Mouse (Mus musculus) Patski (cell line): ENCODE measurements at regions not wholly inside any gene's neighbourhood (a gene's known extent, or its start where the extent isn't known, plus 50 kb on each side); places are given as distances from the start of the nearest gene placed in this dataset.

Source experiments
- ATAC-seq: fragments of 100-300 bp; one replicate; pipeline ENCODE4 v1.8.0; 2021
- CTCF ChIA-PET: fragments of 350-600 bp; sonication (Branson Sonifier 250); formaldehyde crosslinking; loops from one replicate; lab custom pipeline; 2022; ENCODE audit warnings: inconsistent platforms; lab: Charles Lee
- POLR2A ChIA-PET: fragments of 350-600 bp; sonication (Branson Sonifier 250); formaldehyde crosslinking; loops from one replicate; lab custom pipeline; 2022; ENCODE audit warnings: antibody characterized with exemption, inconsistent platforms; lab: Charles Lee
- DNase-seq: peaks from one replicate; pipeline ENCODE4 v3.0.0-alpha.2; 2011; ENCODE audit warnings: low read depth, low spot score
- H3K27me3 ChIP-seq: fragments of 371-371 bp; one replicate; pipeline ENCODE4 v1.5.1; 2021
- CTCF ChIP-seq: fragments of 100-300 bp; IDR thresholded peaks from one replicate; pipeline ENCODE4 v1.5.1; 2021
- in situ Hi-C: fragments of 300-500 bp; cut with MboI; formaldehyde crosslinking; loops from 3 replicates; pipeline ENCODE4 v1.11.1; 2018; ENCODE audit warnings: low pct_unique_long_range_greater_than_20kb, mixed read lengths

DNA sequence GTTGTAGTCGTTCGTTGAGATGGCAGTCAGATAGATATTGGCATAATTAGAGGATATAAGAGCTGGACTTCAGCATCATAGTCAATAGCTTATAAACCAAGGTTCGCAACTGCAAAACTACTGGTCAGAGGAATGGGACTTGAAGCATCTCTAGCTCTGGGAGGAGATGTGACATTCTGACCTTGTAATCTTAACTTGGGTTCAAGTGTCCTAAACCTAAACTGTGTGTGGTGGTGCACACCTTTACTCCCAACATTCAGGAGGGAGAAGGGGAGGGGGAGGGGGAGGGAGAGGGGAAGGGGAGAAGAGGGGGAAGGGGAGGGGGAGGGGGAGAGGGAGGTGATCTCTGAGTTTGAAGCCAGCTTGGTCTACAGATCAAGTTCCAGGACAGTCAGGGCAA lies 89.1 kb upstream of the Gnai1 start:
- TF ChIP-seq CTCF = no peak
- no peak for DNase-seq
- POLR2A ChIA-PET = no interaction called here
- H3K27me3 ChIP-seq = no peaks in the 10 kb centered on the region
- ATAC-seq = no peak
- CTCF ChIA-PET = interaction anchor here (1.7 kb wide), 1 partner anchor 361 kb away, joined by 7 read pairs; no protein-coding TSS in a partner anchor
- in situ Hi-C loops = loop anchor here (5.0 to 10.0 kb wide), 2 partner anchors 357 to 624 kb away; no protein-coding TSS in a partner anchor

DNA sequence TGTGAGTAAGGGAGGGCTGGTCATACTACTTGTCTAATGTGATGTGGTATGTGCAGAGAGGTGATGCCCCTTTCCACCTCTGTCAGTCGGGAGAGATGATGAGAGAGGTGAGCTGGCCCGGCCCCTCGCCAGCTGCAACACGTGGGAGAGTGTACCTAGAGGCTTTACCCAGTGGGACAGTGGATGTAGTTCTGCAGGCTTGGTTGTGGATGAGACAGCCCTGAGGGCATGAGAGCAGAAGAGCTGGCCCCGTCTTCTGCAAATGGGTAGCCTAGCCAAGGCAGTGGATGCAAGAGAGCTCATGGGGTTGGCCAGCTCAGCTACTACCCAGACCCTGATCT lies 88.1 kb upstream of the Gnai1 start:
- CTCF ChIA-PET = interaction anchor here (0.7 to 1.7 kb wide), 2 partner anchors 360 to 405 kb away, joined by 3 to 7 read pairs; no protein-coding TSS in a partner anchor
- in situ Hi-C loops = loop anchor here (5.0 to 10.0 kb wide), 2 partner anchors 356 to 623 kb away; no protein-coding TSS in a partner anchor
- ATAC-seq = no peak
- POLR2A ChIA-PET = no interaction called here
- no peaks in the 10 kb centered on the region for H3K27me3 ChIP-seq
- no peak for DNase-seq
- no peak for TF ChIP-seq CTCF

GRCm38 (mm10) chr5:18447665-18448329 lies 87.6 kb upstream of the Gnai1 start:
- CTCF ChIA-PET = interaction anchor here (0.7 to 1.7 kb wide), 2 partner anchors 360 to 404 kb away, joined by 3 to 7 read pairs; no protein-coding TSS in a partner anchor
- in situ Hi-C loops = loop anchor here (5.0 to 10.0 kb wide), 2 partner anchors 355 to 623 kb away; no protein-coding TSS in a partner anchor
- no peak for TF ChIP-seq CTCF
- H3K27me3 ChIP-seq = no peaks in the 10 kb centered on the region
- ATAC-seq = no peak
- POLR2A ChIA-PET = no interaction called here
- DNase-seq = no peak

GRCm38 (mm10) chr5:18445969-18446368 lies 85.8 kb upstream of the Gnai1 start:
- in situ Hi-C loops = loop anchor here (5.0 to 10.0 kb wide), 2 partner anchors 354 to 621 kb away; no protein-coding TSS in a partner anchor
- POLR2A ChIA-PET = interaction anchor here (0.6 kb wide), 1 partner anchor 82 kb away, joined by 3 read pairs; no protein-coding TSS in a partner anchor
- CTCF ChIA-PET = interaction anchor here (0.7 to 1.7 kb wide), 17 partner anchors 8 to 367 kb away, joined by 3 to 13 read pairs (median 4); no protein-coding TSS in a partner anchor
- ATAC-seq (peak; percentile 76), DNase-seq (peak; percentile 27)
- TF ChIP-seq CTCF = peak; percentile 74
- H3K27me3 ChIP-seq = no peaks in the 10 kb centered on the region

- CTCF ChIA-PET = interaction anchor here (1.0 kb wide), 2 partner anchors 221 to 352 kb away, joined by 3 read pairs; no protein-coding TSS in a partner anchor
- no peaks in the 10 kb centered on the region for H3K27me3 ChIP-seq
- POLR2A ChIA-PET = no interaction called here
- no peak for DNase-seq
- in situ Hi-C loops = loop anchor here (10.0 kb wide), 1 partner anchor 615 kb away; no protein-coding TSS in a partner anchor
- ATAC-seq = no peak
- TF ChIP-seq CTCF = no peak
Observed at GRCm38 (mm10) chr5:18439986-18440385, 79.8 kb upstream of the Gnai1 start.

- CTCF ChIA-PET = interaction anchor here (1.0 kb wide), 2 partner anchors 220 to 352 kb away, joined by 3 read pairs; no protein-coding TSS in a partner anchor
- POLR2A ChIA-PET = no interaction called here
- ATAC-seq (no peak), DNase-seq (no peak)
- TF ChIP-seq CTCF = no peak
- in situ Hi-C loops = no loop called here
- no peaks in the 10 kb centered on the region for H3K27me3 ChIP-seq
Observed at GRCm38 (mm10) chr5:18439281-18439680, 79.1 kb upstream of the Gnai1 start.

DNA sequence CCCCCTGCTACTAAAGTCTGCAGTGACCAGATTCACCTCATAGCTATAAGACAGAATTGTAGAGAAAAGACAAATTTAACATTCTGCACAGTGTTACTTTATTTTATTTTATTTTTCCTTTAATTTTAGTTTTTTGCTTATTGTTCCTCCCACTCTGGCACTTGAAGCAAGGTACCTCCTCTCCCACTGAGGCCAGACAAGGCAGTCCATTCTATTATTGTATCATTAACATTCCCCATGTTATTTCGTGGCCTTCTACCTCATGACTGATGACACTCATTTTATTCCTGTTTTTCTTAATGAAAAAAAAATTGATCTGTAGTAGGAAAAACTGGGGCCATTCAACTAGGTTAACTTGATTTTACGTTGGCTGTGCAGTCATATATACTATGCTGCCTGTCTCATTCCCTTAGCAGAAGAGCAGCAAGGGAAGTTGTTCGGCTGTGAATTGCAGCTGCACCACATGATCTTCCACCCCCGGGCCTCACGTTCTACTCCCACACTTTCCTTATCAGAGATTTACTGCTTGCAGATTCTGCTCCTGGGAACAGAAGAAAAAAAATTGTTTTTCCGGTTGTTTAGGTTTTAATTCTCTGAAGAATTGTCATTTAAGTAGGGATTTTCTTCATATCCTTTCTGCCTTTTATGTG lies 76.1 kb upstream of the Gnai1 start:
- no peak for ATAC-seq
- no peaks in the 10 kb centered on the region for H3K27me3 ChIP-seq
- no peak for DNase-seq
- CTCF ChIA-PET = interaction anchor here (1.8 to 2.5 kb wide), 2 partner anchors 10 to 348 kb away, joined by 7 to 8 read pairs; no protein-coding TSS in a partner anchor
- in situ Hi-C loops = no loop called here
- POLR2A ChIA-PET = no interaction called here
- TF ChIP-seq CTCF = no peak

DNA sequence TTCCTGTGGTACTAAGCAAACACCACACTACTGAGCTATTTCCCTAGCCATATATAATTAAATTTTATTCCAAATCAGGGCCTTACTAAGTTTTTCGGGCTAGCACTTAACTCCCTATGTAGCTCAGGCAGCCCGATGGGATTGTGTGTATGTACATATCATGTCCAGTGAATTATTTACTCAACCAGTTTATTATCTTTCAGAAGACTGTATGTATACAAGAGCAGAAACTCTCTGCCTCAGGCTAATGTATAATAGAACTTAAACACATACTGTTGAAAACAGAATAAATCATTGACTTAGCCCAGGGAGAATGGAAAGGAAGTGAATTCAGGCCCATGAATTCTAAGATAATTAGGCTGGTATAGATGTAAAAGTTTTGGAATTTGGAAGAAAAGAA lies 74.1 kb upstream of the Gnai1 start:
- in situ Hi-C loops = no loop called here
- H3K27me3 ChIP-seq = no peaks in the 10 kb centered on the region
- POLR2A ChIA-PET = no interaction called here
- TF ChIP-seq CTCF = no peak
- DNase-seq (no peak), ATAC-seq (no peak)
- CTCF ChIA-PET = interaction anchor here (1.8 kb wide), 1 partner anchor 12 kb away, joined by 8 read pairs; no protein-coding TSS in a partner anchor

DNA sequence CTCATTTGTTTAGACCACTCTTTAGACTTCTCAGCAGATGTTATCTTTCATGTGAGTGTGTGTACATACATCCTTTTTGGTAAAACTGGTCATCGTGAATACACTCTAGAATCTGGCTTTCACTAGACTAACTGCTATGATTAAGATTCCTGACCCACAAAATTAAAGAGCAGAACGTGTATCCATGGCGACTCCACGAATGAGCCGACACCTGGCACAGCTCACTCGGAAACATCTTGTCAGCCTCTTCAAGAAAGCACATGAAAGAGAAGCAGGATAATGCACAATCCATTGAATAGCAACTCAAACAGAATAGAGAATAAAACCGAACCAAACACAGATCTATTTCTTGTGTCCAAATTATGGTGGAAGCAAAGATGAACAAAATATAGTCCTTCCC lies 73.1 kb upstream of the Gnai1 start:
- in situ Hi-C loops = no loop called here
- ChIA-PET POLR2A (no interaction called here), CTCF (interaction anchor here (1.5 kb wide), 1 partner anchor 347 kb away, joined by 3 read pairs; no protein-coding TSS in a partner anchor)
- H3K27me3 ChIP-seq = no peaks in the 10 kb centered on the region
- DNase-seq (peak; percentile 22), ATAC-seq (no peak)
- TF ChIP-seq CTCF = no peak

- ChIA-PET POLR2A (interaction anchor here (0.6 kb wide), 1 partner anchor 495 kb away, joined by 3 read pairs; no protein-coding TSS in a partner anchor), CTCF (interaction anchor here (1.0 to 2.7 kb wide), 3 partner anchors 12 to 337 kb away, joined by 3 to 7 read pairs (median 3); no protein-coding TSS in a partner anchor)
- no peak for TF ChIP-seq CTCF
- in situ Hi-C loops = no loop called here
- ATAC-seq (peak; percentile 31), DNase-seq (no peak)
- no peaks in the 10 kb centered on the region for H3K27me3 ChIP-seq
Observed at GRCm38 (mm10) chr5:18425098-18425497, 64.9 kb upstream of the Gnai1 start.
